ENCODE assay signal across 8 mouse cellular contexts in genomic region chr17:13682378-13683026, GRCm38 (mm10).
A peak's percentile ranks its signal among the peaks of the same experiment; 100 is the strongest.
DNase-seq lines count a peak whose midpoint lies in the region; ATAC-seq and TF ChIP-seq lines count a peak whose summit lies in the region.

No protein-coding gene starts in this region.

- peak; percentile 9 to 27 for DNase-seq in spleen, adult 18-20 months
- DNase-seq in spleen, adult 12 weeks (ENCODE audit: low spot score): no peak
- peak; percentile 70 for DNase-seq in fibroblast of lung, adult 2 months (ENCODE audit: low read depth)
- DNase-seq in kidney, adult 11 months: peak; percentile 60
- DNase-seq in lung, postnatal 0 days (ENCODE audit: low spot score): peak; percentile 90
- no peak for DNase-seq in layer of hippocampus, adult 9-11 months
- DNase-seq in right cerebral cortex, adult 2 months (ENCODE audit: low spot score in 2 of 2): no peak

- H3K36me3 ChIP-seq in lung, postnatal 0 days (ENCODE audit: insufficient read depth, low read length): no peaks in the 10 kb centered on the region
- no peaks in the 10 kb centered on the region for H3K36me3 ChIP-seq in stomach, embryonic 15.5 days

- ATAC-seq in lung, postnatal 0 days: peak; percentile 64
- peak; percentile 12; the same call in 1 of the 2 replicates for ATAC-seq in stomach, embryonic 15.5 days (ENCODE audit: insufficient read depth, low FRiP score, low read depth)

- TF ChIP-seq CTCF in lung, postnatal 0 days (IDR thresholded peaks at IDR 0.05): peak; percentile 26; the same call in 1 of the 2 replicates

- peak; percentile 92 for TF ChIP-seq EP300 in lung, postnatal 0 days (IDR thresholded peaks at IDR 0.05)

- peak overlapping the region; percentile 30 for H3K9ac ChIP-seq in lung, postnatal 0 days (replicated peaks; ENCODE audit: low read depth)
- peak overlapping the region; percentile 33 for H3K9ac ChIP-seq in stomach, embryonic 15.5 days

- H3K4me1 ChIP-seq in lung, postnatal 0 days (ENCODE audit: insufficient read depth, low read depth, low read length): no peaks in the 10 kb centered on the region; the same call in 1 of the 2 replicates
- H3K4me1 ChIP-seq in stomach, embryonic 15.5 days: peaks cover 10% of the 10 kb centered on the region; the same call in 1 of the 2 replicates

- no peaks in the 10 kb centered on the region for H3K9me3 ChIP-seq in lung, postnatal 0 days (ENCODE audit: low read length)
- H3K9me3 ChIP-seq in stomach, embryonic 15.5 days: no peaks in the 10 kb centered on the region

- H3K27ac ChIP-seq in lung, postnatal 0 days (ENCODE audit: low read length): peak overlapping the region; percentile 96
- peak overlapping the region; percentile 94 for H3K27ac ChIP-seq in stomach, embryonic 15.5 days

- 28% methylated on average over 8 of the region's 9 CpGs for WGBS in lung, postnatal 0 days
- WGBS in stomach, embryonic 15.5 days: 41% methylated on average over 9 of the region's 9 CpGs

- peak overlapping the region; percentile 32 for H3K4me3 ChIP-seq in lung, postnatal 0 days (ENCODE audit: low read depth, low read length)
- H3K4me3 ChIP-seq in stomach, embryonic 15.5 days (replicated peaks): peak overlapping the region; percentile 38

- no peaks in the 10 kb centered on the region for H3K27me3 ChIP-seq in lung, postnatal 0 days (replicated peaks; ENCODE audit: insufficient read depth, low read length)
- no peaks in the 10 kb centered on the region for H3K27me3 ChIP-seq in stomach, embryonic 15.5 days (replicated peaks)

- peak overlapping the region; percentile 47 for H3K4me2 ChIP-seq in lung, postnatal 0 days (replicated peaks; ENCODE audit: low read depth, low read length)
- peak overlapping the region; percentile 52 for H3K4me2 ChIP-seq in stomach, embryonic 15.5 days

Comparison
In these comparisons a context has a peak if more than half of its experiments do, and no peak if none do; other contexts are left out.
1. DNase-seq: peak in spleen, adult 18-20 months (2 of 2), fibroblast of lung, adult 2 months (single experiment), kidney, adult 11 months (single experiment) and lung, postnatal 0 days (single experiment); none in spleen, adult 12 weeks (single experiment), layer of hippocampus, adult 9-11 months (single experiment) and right cerebral cortex, adult 2 months (0 of 2).